Mouse (Mus musculus) CH12.LX (cell line): ENCODE data around the gene Lmnb2. TPM values are rescaled to one million over a fixed set of nuclear protein-coding genes. Genes with fewer than 3 reads are reported as not detected.
A peak's percentile ranks its signal among the peaks of the same experiment; 100 is the strongest.

Experiments
- DNase-seq: peaks from one replicate; pipeline ENCODE4 v3.0.0-alpha.2; 2013; ENCODE audit errors: extremely low read depth
- H3K27ac ChIP-seq: 2 replicates; pipeline ENCODE4 v1.5.1; 2012; ENCODE audit warnings: low read depth, mild to moderate bottlenecking, control low read depth, moderate library complexity; ENCODE audit not compliant: insufficient read depth
- H3K27me3 ChIP-seq: replicated peaks from 2 replicates; pipeline ENCODE3; 2012; ENCODE audit warnings: inconsistent platforms
- H3K36me3 ChIP-seq, 2 experiments: replicated peaks in 1 of 2; 2 replicates each; pipeline versions ENCODE3 to v1.6.1; 2012; ENCODE audit warnings: inconsistent platforms in 1 of 2, low read length in 1 of 2, mild to moderate bottlenecking in 1 of 2, mixed read lengths in 1 of 2, moderate library complexity in 1 of 2; ENCODE audit not compliant: control insufficient read depth in 1 of 2, insufficient read depth in 1 of 2
- H3K4me1 ChIP-seq, 2 experiments: 2 replicates each; pipeline ENCODE4 v1.6.1; 2012; ENCODE audit warnings: inconsistent platforms in 1 of 2, moderate library complexity in 1 of 2; ENCODE audit not compliant: insufficient read depth in 2 of 2, control insufficient read depth in 1 of 2
- H3K4me2 ChIP-seq: 2 replicates; pipeline ENCODE4 v1.6.1; 2012; ENCODE audit warnings: low read depth, mild to moderate bottlenecking, control low read depth; ENCODE audit not compliant: poor library complexity, insufficient read depth, severe bottlenecking
- H3K4me3 ChIP-seq, 3 experiments: fragments of 150-350 bp in 1 of 3; sonication (generic) in 1 of 3; replicated peaks in 1 of 3; 2 replicates each; pipeline versions ENCODE3 to v1.5.1; 2011 to 2012; ENCODE audit warnings: low read depth in 2 of 3, low read length in 2 of 3, mild to moderate bottlenecking in 2 of 3, moderate library complexity in 2 of 3, control low read depth in 1 of 3, improper control_type of control experiment in 1 of 3, inconsistent platforms in 1 of 3, mixed read lengths in 1 of 3; ENCODE audit not compliant: poor library complexity in 1 of 3
- H3K79me2 ChIP-seq: replicated peaks from 2 replicates; pipeline ENCODE4 v1.6.1; 2012; ENCODE audit warnings: mild to moderate bottlenecking, moderate library complexity; ENCODE audit not compliant: control insufficient read depth, poor library complexity, insufficient read depth, severe bottlenecking; ENCODE audit errors: extremely low read depth
- H3K9ac ChIP-seq: 2 replicates; pipeline ENCODE4 v1.6.1; 2012; ENCODE audit warnings: low read depth, mild to moderate bottlenecking, control low read depth, moderate library complexity; ENCODE audit not compliant: insufficient read depth
- H3K9me3 ChIP-seq: replicated peaks from 2 replicates; pipeline ENCODE3; 2012; ENCODE audit warnings: low read length, inconsistent platforms, mixed read lengths
- CTCF ChIP-seq, 2 experiments: IDR thresholded peaks in 1 of 2; conservative IDR thresholded peaks in 1 of 2; 2 replicates each; pipeline ENCODE4 v1.5.1; 2011 to 2012; ENCODE audit warnings: low read depth in 2 of 2, low read length in 2 of 2, improper control_type of control experiment in 1 of 2, inconsistent platforms in 1 of 2, mild to moderate bottlenecking in 1 of 2, moderate library complexity in 1 of 2
- ELF1 ChIP-seq: IDR thresholded peaks from 2 replicates; pipeline ENCODE4 v1.6.1; 2014; ENCODE audit warnings: low read depth, mild to moderate bottlenecking, inconsistent platforms, low read length, improper control_type of control experiment
- EP300 ChIP-seq: IDR thresholded peaks from 2 replicates; pipeline ENCODE4 v1.6.1; 2011; ENCODE audit warnings: low read length, improper control_type of control experiment
- ETS1 ChIP-seq: conservative IDR thresholded peaks from 2 replicates; pipeline ENCODE4 v1.6.1; 2012; ENCODE audit warnings: low read depth, mild to moderate bottlenecking, inconsistent platforms, low read length, improper control_type of control experiment, moderate library complexity
- HCFC1 ChIP-seq: IDR thresholded peaks from 2 replicates; pipeline ENCODE4 v1.6.1; 2012; ENCODE audit warnings: low read depth, mild to moderate bottlenecking, inconsistent platforms, low read length, improper control_type of control experiment
- KAT2A ChIP-seq: IDR thresholded peaks from 2 replicates; pipeline ENCODE4 v1.6.1; 2012; ENCODE audit warnings: low read length, improper control_type of control experiment, inconsistent platforms; ENCODE audit not compliant: insufficient replicate concordance
- MYC ChIP-seq: IDR thresholded peaks from 2 replicates; pipeline ENCODE4 v1.6.1; 2011; ENCODE audit warnings: low read depth, mild to moderate bottlenecking, improper control_type of control experiment, low read length
- NELFE ChIP-seq: IDR thresholded peaks from 2 replicates; pipeline ENCODE4 v1.6.1; 2011; ENCODE audit warnings: low read depth, low read length, improper control_type of control experiment
- NRF1 ChIP-seq: IDR thresholded peaks from 2 replicates; pipeline ENCODE4 v1.6.1; 2014; ENCODE audit warnings: low read depth, mild to moderate bottlenecking, inconsistent platforms, low read length, improper control_type of control experiment, moderate library complexity
- POLR2A ChIP-seq: IDR thresholded peaks from 2 replicates; pipeline ENCODE4 v1.6.1; 2011; ENCODE audit warnings: low read depth, mild to moderate bottlenecking, improper control_type of control experiment, low read length
- POLR2AphosphoS2 ChIP-seq: IDR thresholded peaks from 2 replicates; pipeline ENCODE4 v1.6.1; 2011; ENCODE audit warnings: low read depth, low read length, improper control_type of control experiment
- RAD21 ChIP-seq: IDR thresholded peaks from 2 replicates; pipeline ENCODE4 v1.6.1; 2011; ENCODE audit warnings: low read depth, mild to moderate bottlenecking, low read length, improper control_type of control experiment, moderate library complexity
- RCOR1 ChIP-seq: conservative IDR thresholded peaks from 2 replicates; pipeline ENCODE4 v1.6.1; 2012; ENCODE audit warnings: low read depth, mild to moderate bottlenecking, inconsistent platforms, low read length, improper control_type of control experiment
- TCF12 ChIP-seq: IDR thresholded peaks from 2 replicates; pipeline ENCODE4 v1.6.1; 2014; ENCODE audit warnings: low read depth, mild to moderate bottlenecking, inconsistent platforms, low read length, improper control_type of control experiment
- USF1 ChIP-seq: IDR thresholded peaks from 2 replicates; pipeline ENCODE4 v1.6.1; 2014; ENCODE audit warnings: low read depth, mild to moderate bottlenecking, inconsistent platforms, low read length, improper control_type of control experiment
- USF2 ChIP-seq: conservative IDR thresholded peaks from 2 replicates; pipeline ENCODE4 v1.6.1; 2011; ENCODE audit warnings: low read depth, low read length, improper control_type of control experiment
- ZKSCAN1 ChIP-seq: IDR thresholded peaks from 2 replicates; pipeline ENCODE4 v1.6.1; 2012; ENCODE audit warnings: low read depth, inconsistent platforms, low read length, improper control_type of control experiment, borderline replicate concordance
- ZMIZ1 ChIP-seq: IDR thresholded peaks from 2 replicates; pipeline ENCODE4 v1.6.1; 2012; ENCODE audit warnings: low read depth, mild to moderate bottlenecking, inconsistent platforms, low read length, improper control_type of control experiment
- ZNF384 ChIP-seq: IDR thresholded peaks from 2 replicates; pipeline ENCODE4 v1.6.1; 2012; ENCODE audit warnings: low read depth, low read length, improper control_type of control experiment, inconsistent platforms
- dilution Hi-C: fragments of 300-500 bp; cut with MboI; formaldehyde crosslinking; loops from 2 replicates; pipeline ENCODE4 v1.14.3; 2020; ENCODE audit warnings: low sequenced_read_pairs; ENCODE audit not compliant: extremely low pct_unique_long_range_greater_than_20kb, extremely low pct_ligation_motif_present
- in situ Hi-C: fragments of 300-500 bp; cut with MboI; formaldehyde crosslinking; loops from 3 replicates; pipeline ENCODE4 v1.14.3; 2019; ENCODE audit warnings: low sequenced_read_pairs, low pct_ligation_motif_present, low pct_unique_long_range_greater_than_20kb, mixed read lengths
- polyA plus RNA-seq: library from polyadenylated mRNA; unstranded; fragments of >175 nt; gene quantifications from 2 replicates; pipeline ENCODE4 v1.2.1, GENCODE M21; 2012; ENCODE audit warnings: low read depth; ENCODE audit not compliant: insufficient read length
- total RNA-seq, 2 experiments: library from RNA; depleted of rRNA; stranded (reverse); fragments of 300-350 nt in 1 of 2; fragments of >200 nt in 1 of 2; gene quantifications; 2 replicates each; pipeline ENCODE4 v1.2.3; 2012 to 2014

Gene Lmnb2
- total and polyA plus RNA-seq, 3 experiments = 20.7 to 25.8 (median 23.7) TPM

- H3K9me3 ChIP-seq = no peaks in the 10 kb centered on the region
- DNase-seq = no peak
- H3K36me3 ChIP-seq = no peaks in the 10 kb centered on the region
- no peak overlapping the region for H3K4me3 ChIP-seq
- no peak overlapping the region for H3K9ac ChIP-seq
- no peak for TF ChIP-seq MYC
- TF ChIP-seq USF1 = no peak
- TF ChIP-seq NELFE = no peak
- no peak for TF ChIP-seq KAT2A
- no peak for TF ChIP-seq ETS1
- no peak for TF ChIP-seq CTCF (conservative IDR thresholded peaks at IDR 0.05 in 1 of 2, IDR thresholded peaks at IDR 0.05 in 1 of 2; ENCODE audit: low read depth in 2 of 2, low read length in 2 of 2)
- TF ChIP-seq ZNF384 = no peak
- no peak for TF ChIP-seq POLR2AphosphoS2
- no peak for TF ChIP-seq HCFC1
- no peak for TF ChIP-seq RCOR1
- no peak for TF ChIP-seq USF2
- TF ChIP-seq POLR2A = no peak
- TF ChIP-seq ZMIZ1 = no peak
- TF ChIP-seq RAD21 = no peak
- TF ChIP-seq TCF12 = no peak
- no peak for TF ChIP-seq EP300
- TF ChIP-seq NRF1 = no peak
- H3K4me1 ChIP-seq = peaks cover 6 to 35% of the 10 kb centered on the region in 2 experiments; a peak in 3 of 4 replicates
- in situ Hi-C loops (no loop called here), dilution Hi-C loops (no loop called here)
- H3K27me3 ChIP-seq = peaks cover 23% of the 10 kb centered on the region
- H3K79me2 ChIP-seq = no peaks in the 10 kb centered on the region
- H3K27ac ChIP-seq = no peak overlapping the region
- no peak overlapping the region for H3K4me2 ChIP-seq
Measured at GRCm38 (mm10) chr10:80947802-80948201, 29.8 kb upstream of the Lmnb2 start.

- Histone ChIP-seq H3K36me3 (no peaks in the 10 kb centered on the region), H3K4me3 (no peak overlapping the region), H3K4me2 (no peak overlapping the region), H3K27me3 (peaks cover 24% of the 10 kb centered on the region), H3K9me3 (no peaks in the 10 kb centered on the region), H3K9ac (no peak overlapping the region), H3K27ac (no peak overlapping the region), H3K4me1 (peaks cover 6 to 37% of the 10 kb centered on the region in 2 experiments; a peak in 3 of 4 replicates), H3K79me2 (no peaks in the 10 kb centered on the region)
- DNase-seq = no peak
- dilution Hi-C loops (no loop called here), in situ Hi-C loops (no loop called here)
- TF ChIP-seq ZKSCAN1 (no peak), ELF1 (no peak), CTCF (conservative IDR thresholded peaks at IDR 0.05 in 1 of 2, IDR thresholded peaks at IDR 0.05 in 1 of 2; ENCODE audit: low read depth in 2 of 2, low read length in 2 of 2) (peak; percentile 47 to 61)
Measured at GRCm38 (mm10) chr10:80946684-80947437, 28.8 kb upstream of the Lmnb2 start.
